Mouse (Mus musculus): Measurements from ENCODE around the gene Sdc4.

Sdc4 gene

GRCm38 (mm10) chr2:164443460-164444000 is at the start of gene Sdc4:
TSS of gene Sdc4 (minus strand) at chr2:164443887.
- no peak for DNase-seq

- DNase-seq = peak; percentile 71 to 74
Measured at GRCm38 (mm10) chr2:164487812-164488211, 44.1 kb upstream of the Sdc4 start.

- DNase-seq = no peak
Measured at GRCm38 (mm10) chr2:164487115-164487527, 43.4 kb upstream of the Sdc4 start.

- DNase-seq = peak; percentile 74 to 82
Measured at GRCm38 (mm10) chr2:164486258-164487114, 42.8 kb upstream of the Sdc4 start.

- DNase-seq = no peak
Measured at GRCm38 (mm10) chr2:164485681-164486257, 42.1 kb upstream of the Sdc4 start, which contains the start of gene Dbndd2. TSS of gene Dbndd2 (plus strand) at chr2:164486106.

- no peak for DNase-seq
Measured at GRCm38 (mm10) chr2:164473624-164474023, 29.9 kb upstream of the Sdc4 start, which contains the start of gene Trp53tg5. TSS of gene Trp53tg5 (minus strand) at chr2:164473724.

- DNase-seq = peak; percentile 38 to 59
Measured at GRCm38 (mm10) chr2:164470254-164470653, 26.6 kb upstream of the Sdc4 start.

GRCm38 (mm10) chr2:164466787-164467186 is 23.1 kb upstream of the Sdc4 start:
- DNase-seq = no peak

GRCm38 (mm10) chr2:164465161-164465560 is 21.5 kb upstream of the Sdc4 start:
- DNase-seq = no peak

- DNase-seq = peak; percentile 96
Measured at GRCm38 (mm10) chr2:164460745-164461551, 17.3 kb upstream of the Sdc4 start, which contains the start of gene Gm20458. TSS of gene Gm20458 (plus strand) at chr2:164460967.

GRCm38 (mm10) chr2:164458535-164458934 is 14.8 kb upstream of the Sdc4 start:
- DNase-seq = no peak

GRCm38 (mm10) chr2:164457942-164458341 is 14.3 kb upstream of the Sdc4 start:
- no peak for DNase-seq

- DNase-seq = no peak
Measured at GRCm38 (mm10) chr2:164456864-164457300, 13.2 kb upstream of the Sdc4 start, which contains the start of gene Sys1. TSS of gene Sys1 (plus strand) at chr2:164456964.

GRCm38 (mm10) chr2:164456413-164456812 is 12.7 kb upstream of the Sdc4 start:
- DNase-seq = no peak

GRCm38 (mm10) chr2:164455421-164456190 is 11.9 kb upstream of the Sdc4 start:
- DNase-seq = no peak

GRCm38 (mm10) chr2:164454846-164455245 is 11.2 kb upstream of the Sdc4 start:
- DNase-seq = no peak

- DNase-seq = no peak
Measured at GRCm38 (mm10) chr2:164453887-164454500, 10.3 kb upstream of the Sdc4 start.

GRCm38 (mm10) chr2:164453047-164453757 is 9.5 kb upstream of the Sdc4 start:
- no peak for DNase-seq

GRCm38 (mm10) chr2:164452000-164452676 is 8.5 kb upstream of the Sdc4 start:
- DNase-seq = no peak

Measured in cerebellum, postnatal 36 days (tissue).